Mouse (Mus musculus) fibroblast of lung, adult 2 months (primary cell): ENCODE data around the gene Gm20388.

Experiments
- DNase-seq: peaks from one replicate; pipeline ENCODE4 v3.0.0-alpha.2; 2011; ENCODE audit warnings: low read depth

Gm20388 gene

GRCm38 (mm10) chr8:124181751-124182150 is 4271.1 kb downstream of the Gm20388 start:
- DNase-seq = no peak

- DNase-seq = peak; percentile 86
Measured at GRCm38 (mm10) chr8:124182224-124182623, 4271.6 kb downstream of the Gm20388 start.

- peak; percentile 46 for DNase-seq
Measured at GRCm38 (mm10) chr8:124184078-124184477, 4273.4 kb downstream of the Gm20388 start.

GRCm38 (mm10) chr8:124184507-124184906 is 4273.9 kb downstream of the Gm20388 start:
- no peak for DNase-seq

GRCm38 (mm10) chr8:124185081-124185480 is 4274.4 kb downstream of the Gm20388 start:
- DNase-seq = no peak

GRCm38 (mm10) chr8:124190388-124190787 is 4279.7 kb downstream of the Gm20388 start:
- DNase-seq = no peak

GRCm38 (mm10) chr8:124192242-124192641 is 4281.6 kb downstream of the Gm20388 start:
- no peak for DNase-seq

GRCm38 (mm10) chr8:124192976-124193375 is 4282.3 kb downstream of the Gm20388 start:
- peak; percentile 98 for DNase-seq

GRCm38 (mm10) chr8:124193992-124194391 is 4283.4 kb downstream of the Gm20388 start:
- no peak for DNase-seq

- DNase-seq = peak; percentile 77
Measured at GRCm38 (mm10) chr8:124196195-124196594, 4285.6 kb downstream of the Gm20388 start.

GRCm38 (mm10) chr8:124196797-124197196 is 4286.2 kb downstream of the Gm20388 start:
- DNase-seq = no peak

GRCm38 (mm10) chr8:124198230-124198629 is 4287.6 kb downstream of the Gm20388 start:
- DNase-seq = no peak

- peak; percentile 76 for DNase-seq
Measured at GRCm38 (mm10) chr8:124200400-124200799, 4289.8 kb downstream of the Gm20388 start.

- DNase-seq = no peak
Measured at GRCm38 (mm10) chr8:124201706-124202105, 4291.1 kb downstream of the Gm20388 start.

- DNase-seq = no peak
Measured at GRCm38 (mm10) chr8:124202895-124203294, 4292.3 kb downstream of the Gm20388 start.

GRCm38 (mm10) chr8:124204001-124204601 is 4293.5 kb downstream of the Gm20388 start:
- no peak for DNase-seq

GRCm38 (mm10) chr8:124212148-124212547 is 4301.5 kb downstream of the Gm20388 start:
- DNase-seq = no peak

GRCm38 (mm10) chr8:124216951-124217350 is 4306.3 kb downstream of the Gm20388 start:
- no peak for DNase-seq

- DNase-seq = no peak
Measured at GRCm38 (mm10) chr8:124229883-124230282, 4319.2 kb downstream of the Gm20388 start.

- no peak for DNase-seq
Measured at GRCm38 (mm10) chr8:124230496-124231175, 4320.0 kb downstream of the Gm20388 start.

GRCm38 (mm10) chr8:124231176-124231484 is 4320.5 kb downstream of the Gm20388 start, which contains the start of gene Galnt2:
TSS of gene Galnt2 (plus strand) at chr8:124231391.
- no peak for DNase-seq

- no peak for DNase-seq
Measured at GRCm38 (mm10) chr8:124231485-124232279, 4321.0 kb downstream of the Gm20388 start.

GRCm38 (mm10) chr8:124232280-124232600 is 4321.6 kb downstream of the Gm20388 start:
- no peak for DNase-seq
